Mouse (Mus musculus) lung, embryonic 14.5 days (tissue): ENCODE results near the gene Il12b. TPM values are rescaled to one million over a fixed set of nuclear protein-coding genes. Genes with fewer than 3 reads are reported as not detected.

ENCODE experiments used
- ATAC-seq: fragments of 200-750 bp; cut with Nextera tagmentation; 2 replicates; pipeline ENCODE4 v1.8.0; 2017; ENCODE audit warnings: mild to moderate bottlenecking, moderate TSS enrichment, moderate library complexity; ENCODE audit not compliant: insufficient read depth
- DNase-seq: peaks from one replicate; pipeline ENCODE4 v3.0.0-alpha.2; 2015
- H3K27ac ChIP-seq: fragments of 300-500 bp; sonication (generic); 2 replicates; pipeline ENCODE4 v1.5.1; 2014; ENCODE audit warnings: low read depth, mild to moderate bottlenecking, moderate library complexity
- H3K27me3 ChIP-seq: fragments of 300-500 bp; sonication (generic); 2 replicates; pipeline ENCODE4 v1.6.1; 2014; ENCODE audit warnings: low read length, control low read depth; ENCODE audit not compliant: insufficient read depth
- H3K36me3 ChIP-seq: fragments of 300-500 bp; sonication (generic); 2 replicates; pipeline ENCODE4 v1.6.1; 2014; ENCODE audit warnings: control low read depth; ENCODE audit not compliant: insufficient read depth
- H3K4me1 ChIP-seq: fragments of 300-500 bp; sonication (generic); 2 replicates; pipeline ENCODE4 v1.6.1; 2014; ENCODE audit warnings: antibody characterized with exemption, control low read depth; ENCODE audit not compliant: insufficient read depth
- H3K4me2 ChIP-seq: fragments of 300-500 bp; sonication (generic); 2 replicates; pipeline ENCODE4 v1.6.1; 2014; ENCODE audit warnings: mild to moderate bottlenecking
- H3K4me3 ChIP-seq: fragments of 300-500 bp; sonication (generic); 2 replicates; pipeline ENCODE4 v1.5.1; 2014; ENCODE audit warnings: low read depth, low read length
- H3K9ac ChIP-seq: fragments of 300-500 bp; sonication (generic); 2 replicates; pipeline ENCODE4 v1.6.1; 2014
- H3K9me3 ChIP-seq: fragments of 300-500 bp; sonication (generic); 2 replicates; pipeline ENCODE4 v1.6.1; 2016; ENCODE audit warnings: low read depth, low read length, control low read depth
- CTCF ChIP-seq: IDR thresholded peaks from 2 replicates; pipeline ENCODE4 v1.5.1; 2016; ENCODE audit warnings: antibody characterized with exemption, low read depth
- WGBS: fragments of 180-500 bp; shearing (Covaris S2); extraction: QIAGEN DNeasy Blood & Tissue Kit; methylation state at CpG from one replicate; pipeline ENCODE4 v1.1.7; 2014; 5-methylcytosine and 5-hydroxymethylcytosine counted together
- polyA plus RNA-seq: library from polyadenylated mRNA; unstranded; fragments of >200 nt; fragmentation: Nextera tagmentation; extraction: Ambion mirVana; gene quantifications from 2 replicates; pipeline ENCODE4 v1.2.1, GENCODE M21; 2014

The Il12b gene
- polyA plus RNA-seq = not detected in 2 replicates

- H3K4me1 ChIP-seq = no peaks in the 10 kb centered on the region
- DNase-seq (no peak), ATAC-seq (no peak)
- no peak within 1 kb of the TSS for H3K27ac ChIP-seq
- 63% methylated on average over 6 of the region's 6 CpGs for WGBS
- H3K36me3 ChIP-seq = no peaks in the 10 kb centered on the region
- H3K27me3 ChIP-seq = no peaks in the 10 kb centered on the region
- TF ChIP-seq CTCF = no peak
- H3K9ac ChIP-seq = peak within 1 kb of the TSS; percentile 40
- H3K4me2 ChIP-seq = peak within 1 kb of the TSS; percentile 62
- no peaks in the 10 kb centered on the region for H3K9me3 ChIP-seq
- peak within 1 kb of the TSS; percentile 27 for H3K4me3 ChIP-seq
Observed at GRCm38 (mm10) chr11:44399763-44400162, at the start of gene Il12b. Il12b (plus strand) TSS chr11:44400063.

- Histone ChIP-seq H3K9ac (no peak overlapping the region), H3K27me3 (no peaks in the 10 kb centered on the region), H3K36me3 (no peaks in the 10 kb centered on the region), H3K4me2 (no peak overlapping the region), H3K27ac (no peak overlapping the region), H3K4me3 (no peak overlapping the region), H3K9me3 (no peaks in the 10 kb centered on the region), H3K4me1 (no peaks in the 10 kb centered on the region)
- TF ChIP-seq CTCF = no peak
- ATAC-seq = no peak
- WGBS = 83% methylated on average over 8 of the region's 8 CpGs
- DNase-seq = no peak
Observed at GRCm38 (mm10) chr11:44354860-44355470, 44.9 kb upstream of the Il12b start.

- Histone ChIP-seq H3K4me2 (no peak overlapping the region), H3K9me3 (no peaks in the 10 kb centered on the region), H3K27me3 (no peaks in the 10 kb centered on the region), H3K4me1 (no peaks in the 10 kb centered on the region), H3K9ac (no peak overlapping the region), H3K36me3 (no peaks in the 10 kb centered on the region), H3K4me3 (no peak overlapping the region), H3K27ac (no peak overlapping the region)
- TF ChIP-seq CTCF = no peak
- WGBS = 85% methylated on average over 4 of the region's 4 CpGs
- DNase-seq (no peak), ATAC-seq (no peak)
Observed at GRCm38 (mm10) chr11:44356171-44356570, 43.7 kb upstream of the Il12b start.

GRCm38 (mm10) chr11:44364536-44364935 lies 35.3 kb upstream of the Il12b start:
- no peaks in the 10 kb centered on the region for H3K4me1 ChIP-seq
- no peak for TF ChIP-seq CTCF
- no peak overlapping the region for H3K4me2 ChIP-seq
- no peaks in the 10 kb centered on the region for H3K36me3 ChIP-seq
- H3K9me3 ChIP-seq = no peaks in the 10 kb centered on the region
- no peak overlapping the region for H3K9ac ChIP-seq
- H3K27ac ChIP-seq = no peak overlapping the region
- no peak for DNase-seq
- ATAC-seq = no peak
- H3K27me3 ChIP-seq = no peaks in the 10 kb centered on the region
- no peak overlapping the region for H3K4me3 ChIP-seq

GRCm38 (mm10) chr11:44367711-44368110 lies 32.2 kb upstream of the Il12b start:
- no peaks in the 10 kb centered on the region for H3K4me1 ChIP-seq
- no peak overlapping the region for H3K9ac ChIP-seq
- H3K36me3 ChIP-seq = no peaks in the 10 kb centered on the region
- WGBS = 60% methylated on average over 1 of the region's 1 CpGs
- H3K9me3 ChIP-seq = no peaks in the 10 kb centered on the region
- DNase-seq (peak; percentile 68), ATAC-seq (peak; percentile 69; the same call in 1 of the 2 replicates)
- no peak overlapping the region for H3K27ac ChIP-seq
- H3K4me3 ChIP-seq = no peak overlapping the region
- H3K4me2 ChIP-seq = no peak overlapping the region
- no peaks in the 10 kb centered on the region for H3K27me3 ChIP-seq
- no peak for TF ChIP-seq CTCF

- Histone ChIP-seq H3K36me3 (no peaks in the 10 kb centered on the region), H3K4me3 (no peak overlapping the region), H3K4me1 (no peaks in the 10 kb centered on the region), H3K9me3 (no peaks in the 10 kb centered on the region), H3K27me3 (no peaks in the 10 kb centered on the region), H3K4me2 (no peak overlapping the region), H3K27ac (no peak overlapping the region), H3K9ac (no peak overlapping the region)
- no peak for DNase-seq
- ATAC-seq = no peak
- 74% methylated on average over 6 of the region's 6 CpGs for WGBS
- TF ChIP-seq CTCF = no peak
Observed at GRCm38 (mm10) chr11:44372856-44373255, 27.0 kb upstream of the Il12b start.

- 78% methylated on average over 5 of the region's 5 CpGs for WGBS
- TF ChIP-seq CTCF = no peak
- DNase-seq = no peak
- ATAC-seq = no peak
- H3K4me3 ChIP-seq = no peak overlapping the region
- H3K4me1 ChIP-seq = no peaks in the 10 kb centered on the region
- H3K4me2 ChIP-seq = no peak overlapping the region
- no peak overlapping the region for H3K27ac ChIP-seq
- H3K9me3 ChIP-seq = no peaks in the 10 kb centered on the region
- H3K27me3 ChIP-seq = no peaks in the 10 kb centered on the region
- H3K36me3 ChIP-seq = no peaks in the 10 kb centered on the region
- H3K9ac ChIP-seq = no peak overlapping the region
Observed at GRCm38 (mm10) chr11:44377879-44378278, 22.0 kb upstream of the Il12b start.
